Mouse (Mus musculus) retina, embryonic 14.5 days (tissue): Measurements from ENCODE around the gene Pitpnm1.

Source experiments
- DNase-seq: peaks from one replicate; pipeline ENCODE4 v3.0.0-alpha.2; 2015; ENCODE audit warnings: low spot score

Pitpnm1 gene

DNA sequence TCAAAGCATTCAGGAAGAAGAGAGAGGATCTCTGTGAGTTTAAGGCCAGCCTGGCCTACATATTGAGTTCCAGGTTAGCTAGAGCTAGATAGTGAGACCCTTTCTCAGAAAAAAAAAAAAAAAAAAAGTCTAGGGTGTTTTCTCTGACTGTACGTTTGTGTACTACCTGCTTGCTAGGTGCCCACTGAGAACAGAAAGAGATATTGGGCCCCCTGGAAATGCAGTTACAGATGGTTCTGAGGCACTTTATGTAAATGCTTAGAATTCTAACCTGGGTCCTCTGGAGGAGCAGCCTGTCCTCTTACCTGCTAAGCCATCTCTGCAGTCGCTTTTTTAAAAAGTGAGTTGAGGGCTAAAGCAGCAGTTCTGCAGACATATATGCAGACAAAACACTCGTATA is 4.0 kb upstream of the Pitpnm1 start:
- no peak for DNase-seq

DNA sequence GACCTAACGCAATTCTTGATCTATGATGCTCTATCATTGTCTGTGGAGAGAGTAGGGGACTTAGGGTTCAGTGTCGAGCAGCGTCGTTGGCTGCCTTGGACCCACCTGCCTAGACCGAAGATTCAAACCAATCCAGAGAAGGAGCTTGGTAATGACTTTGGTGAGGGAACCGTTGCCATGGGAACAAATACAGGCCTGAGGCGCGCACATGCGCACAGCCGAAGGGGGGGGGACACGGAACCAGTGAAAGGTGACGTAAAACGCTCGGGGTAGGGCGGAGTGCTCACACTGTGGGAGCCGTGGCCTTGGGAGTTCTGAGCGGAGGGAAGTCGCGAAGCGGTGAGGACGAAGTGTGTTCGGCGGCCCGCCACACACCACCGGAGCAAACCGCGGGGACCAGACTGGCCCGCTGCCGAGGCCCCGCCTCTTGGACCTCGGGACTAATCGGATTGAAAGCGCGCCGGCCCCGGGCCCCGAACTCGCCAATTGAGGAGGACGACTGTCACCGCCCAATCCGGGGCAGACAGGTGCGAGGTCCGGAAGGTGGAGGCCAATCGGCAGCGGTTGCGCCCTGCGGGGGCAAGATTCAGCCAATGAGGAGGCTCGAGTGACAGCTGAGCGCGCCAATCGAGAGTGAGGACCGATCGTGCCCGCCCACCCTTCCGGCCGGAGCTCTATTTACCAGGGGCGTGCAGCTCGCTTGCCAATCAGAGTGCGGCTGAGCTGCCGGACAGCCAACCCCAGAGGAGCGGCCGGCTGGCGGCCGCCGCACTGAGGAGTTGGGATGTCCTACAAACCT is 3.0 kb upstream of the Pitpnm1 start, which contains the start of gene Cdk2ap2:
Gene Cdk2ap2, plus strand, starts transcription at position 541 of the 799 bp plus-strand sequence.
- peak; percentile 100 for DNase-seq

DNA sequence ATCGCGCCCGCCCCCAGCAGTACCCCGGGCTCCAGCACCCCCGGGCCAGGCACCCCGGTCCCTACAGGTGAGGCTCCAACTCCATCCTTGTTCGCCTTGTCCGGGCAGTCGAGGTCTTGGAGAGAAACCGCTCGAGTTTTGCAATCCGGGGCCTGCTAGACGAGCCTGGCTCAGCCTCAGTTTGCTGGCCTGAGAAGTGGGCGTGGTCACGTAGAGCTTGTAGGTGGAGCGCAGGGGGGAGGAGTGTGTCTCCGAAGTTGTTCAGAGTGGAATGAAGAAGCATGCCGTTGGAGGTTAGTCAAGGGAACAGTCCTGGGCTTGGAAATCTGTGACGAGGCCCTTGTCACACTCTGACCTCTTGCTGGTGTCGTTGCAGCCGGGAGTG is 2.4 kb upstream of the Pitpnm1 start:
- DNase-seq: no peak

DNA sequence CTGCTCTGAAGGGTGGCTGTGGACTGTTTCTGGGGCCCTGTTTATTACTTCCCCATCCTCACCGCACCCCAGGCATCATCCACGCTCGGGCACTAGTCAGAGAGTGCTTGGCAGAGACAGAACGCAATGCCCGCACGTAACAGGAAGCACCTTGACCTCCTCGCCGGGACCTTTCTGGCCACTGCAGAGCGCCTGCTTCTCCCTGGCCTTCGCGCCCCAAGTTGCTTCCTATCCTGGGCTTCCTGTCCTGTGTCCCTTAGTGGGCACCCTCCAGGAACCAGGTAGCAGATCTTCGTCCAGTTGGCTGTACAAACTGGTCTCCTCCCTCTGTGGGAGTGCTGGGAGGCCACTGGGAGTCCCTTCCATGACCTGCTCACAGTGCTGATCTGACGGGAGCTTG is 1.4 kb upstream of the Pitpnm1 start:
- DNase-seq: no peak

DNA sequence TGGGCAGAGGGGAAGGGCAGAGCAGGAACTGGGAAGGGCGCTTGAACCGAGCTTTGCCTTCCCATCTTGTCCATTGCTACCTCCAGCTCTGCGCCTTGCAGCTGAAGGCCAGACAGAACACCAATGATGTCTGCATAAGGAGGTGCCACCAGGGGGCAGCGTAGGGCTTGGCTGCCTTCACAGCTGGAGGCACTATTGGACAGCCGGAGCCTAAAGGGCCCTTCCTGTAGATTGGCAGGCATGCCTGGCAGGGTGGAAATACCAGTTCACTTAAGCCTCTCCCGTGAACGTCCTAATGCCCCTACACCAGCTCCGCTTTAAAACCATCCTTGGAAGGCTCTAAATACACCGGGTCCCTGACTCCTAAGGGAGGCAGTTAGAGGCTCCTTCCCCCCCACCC is 742 bp upstream of the Pitpnm1 start:
- DNase-seq: peak; percentile 98

DNA sequence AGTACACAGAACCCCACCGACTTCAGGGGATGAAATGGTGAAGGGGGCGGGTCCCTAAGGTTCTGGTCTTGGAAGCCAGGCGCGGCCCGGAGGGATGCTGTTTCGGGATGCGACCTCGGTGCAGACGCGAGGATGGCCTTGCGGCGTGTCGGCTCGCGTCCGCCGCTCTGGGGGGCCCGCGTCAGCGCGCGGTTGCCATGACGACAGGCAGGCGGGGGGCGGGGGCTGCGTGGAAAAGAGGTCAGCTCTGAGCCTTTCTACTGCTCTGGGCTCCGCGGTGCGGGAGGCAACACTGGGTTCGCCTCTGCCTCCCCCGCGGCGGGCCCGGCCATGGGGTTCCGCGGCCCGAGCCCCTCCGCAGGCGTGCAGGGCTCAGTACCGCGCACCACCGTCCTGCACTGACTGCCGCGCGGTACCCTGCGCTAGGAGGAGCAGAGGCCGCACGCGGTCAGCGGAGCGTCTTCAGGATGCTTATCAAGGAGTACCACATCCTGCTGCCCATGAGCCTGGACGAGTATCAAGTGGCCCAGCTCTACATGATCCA is 992 bp downstream of the Pitpnm1 start:
- peak; percentile 83 for DNase-seq

DNA sequence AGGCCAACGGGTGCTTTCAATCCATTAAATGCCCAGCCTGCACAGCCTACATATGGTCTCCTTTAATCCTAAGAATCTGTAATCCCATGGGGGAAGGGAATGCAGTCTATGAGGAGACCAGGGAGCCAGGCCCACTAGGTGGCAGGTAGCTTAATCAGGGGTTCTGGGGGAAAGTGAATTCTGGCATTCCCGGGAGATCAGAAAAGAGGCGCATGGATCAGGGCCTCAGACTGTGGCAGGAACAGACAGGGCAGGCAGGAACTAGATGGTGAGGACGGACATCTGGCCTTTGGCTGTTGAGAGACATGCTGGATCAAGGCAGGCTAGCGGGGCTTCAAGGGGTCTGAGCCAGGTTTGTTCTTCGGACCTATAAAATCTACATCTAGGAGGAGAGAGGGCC is 1.7 kb downstream of the Pitpnm1 start:
- DNase-seq: peak; percentile 62

DNA sequence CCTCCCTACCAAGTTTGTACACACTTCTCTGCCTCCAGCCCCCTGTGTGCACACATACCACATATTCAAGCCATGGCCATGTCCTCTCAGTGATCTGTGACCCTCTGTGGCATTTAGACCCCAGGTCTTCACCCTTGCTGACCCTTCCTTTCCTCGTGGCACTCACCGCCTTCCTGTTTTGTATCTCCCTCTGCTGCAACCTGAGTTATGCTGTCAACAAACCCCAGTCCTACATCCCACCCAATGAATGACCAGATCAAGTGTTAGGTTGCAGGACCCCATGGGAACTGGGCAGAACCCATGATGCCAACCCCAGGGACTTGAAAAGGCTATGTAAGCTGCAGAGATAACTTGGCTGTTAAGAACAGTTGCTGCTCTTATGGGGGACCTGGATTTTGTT is 2.3 kb downstream of the Pitpnm1 start:
- no peak for DNase-seq

DNA sequence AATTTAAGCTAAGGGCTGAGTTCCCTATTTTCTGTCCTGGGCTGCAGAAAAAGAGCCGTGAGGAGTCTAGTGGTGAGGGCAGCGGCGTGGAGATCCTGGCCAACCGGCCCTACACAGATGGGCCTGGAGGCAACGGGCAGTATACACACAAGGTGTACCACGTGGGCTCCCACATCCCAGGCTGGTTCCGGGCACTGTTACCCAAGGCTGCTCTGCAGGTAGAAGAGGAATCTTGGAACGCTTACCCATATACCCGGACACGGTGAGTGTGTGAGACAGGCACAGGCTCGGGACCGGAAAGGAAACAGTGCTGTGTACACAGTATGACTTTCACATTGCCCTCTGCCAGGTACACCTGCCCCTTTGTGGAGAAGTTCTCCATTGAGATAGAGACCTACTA is 2.8 kb downstream of the Pitpnm1 start:
- DNase-seq: no peak

DNA sequence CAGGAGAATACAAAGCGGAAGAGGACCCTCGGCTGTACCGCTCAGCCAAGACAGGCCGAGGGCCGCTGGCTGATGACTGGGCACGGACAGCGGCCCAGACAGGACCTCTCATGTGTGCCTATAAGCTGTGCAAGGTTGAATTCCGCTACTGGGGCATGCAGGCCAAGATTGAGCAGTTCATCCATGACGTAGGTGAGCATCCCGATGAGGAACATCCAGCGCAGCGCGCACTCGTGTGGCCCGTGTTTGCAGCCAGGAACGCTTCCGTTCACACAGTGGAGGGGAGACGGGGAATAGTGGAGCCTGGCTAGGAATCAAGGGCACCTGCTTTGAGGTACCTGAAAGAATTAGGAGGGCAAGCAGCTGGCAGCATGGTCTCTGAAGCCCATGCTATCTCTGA is 3.5 kb downstream of the Pitpnm1 start:
- DNase-seq: no peak

DNA sequence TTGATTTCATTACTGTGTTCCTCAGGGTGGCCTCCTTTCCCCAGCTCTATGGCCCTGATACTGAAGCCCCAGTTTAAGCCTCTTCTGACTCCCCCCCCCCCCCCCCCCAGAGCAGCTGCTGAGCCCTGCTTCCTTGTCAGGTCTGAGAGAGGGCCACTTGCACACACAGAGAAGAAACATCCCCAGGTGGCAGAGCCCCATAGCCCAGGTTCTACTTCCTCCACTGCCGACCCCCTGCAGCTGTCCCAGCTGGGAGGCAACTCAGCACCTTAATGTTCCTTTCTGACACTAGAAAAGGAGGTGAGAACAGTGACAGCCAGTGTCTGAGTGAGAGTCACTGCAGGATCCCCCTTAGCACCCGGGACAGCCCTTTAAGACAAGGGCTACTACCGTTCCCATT is 4.0 kb downstream of the Pitpnm1 start:
- DNase-seq: no peak

DNA sequence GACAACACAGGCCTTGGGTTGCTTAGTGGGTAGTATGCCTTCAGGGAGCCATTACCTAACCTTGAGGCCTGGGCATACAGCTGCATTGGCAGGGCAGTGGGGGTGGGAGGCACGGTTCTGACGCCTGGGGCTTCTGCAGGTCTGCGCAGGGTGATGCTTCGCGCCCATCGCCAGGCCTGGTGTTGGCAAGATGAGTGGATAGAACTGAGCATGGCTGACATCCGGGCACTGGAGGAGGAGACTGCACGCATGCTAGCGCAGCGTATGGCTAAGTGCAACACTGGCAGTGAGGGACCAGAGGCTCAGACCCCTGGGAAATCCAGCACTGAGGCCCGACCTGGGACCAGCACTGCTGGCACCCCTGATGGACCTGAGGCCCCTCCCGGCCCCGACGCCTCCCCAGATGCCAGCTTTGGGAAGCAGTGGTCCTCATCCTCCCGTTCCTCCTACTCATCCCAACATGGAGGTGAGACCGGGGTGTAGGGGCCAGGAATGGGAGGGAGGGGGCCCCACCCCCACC is 4.9 kb downstream of the Pitpnm1 start:
- DNase-seq: no peak

DNA sequence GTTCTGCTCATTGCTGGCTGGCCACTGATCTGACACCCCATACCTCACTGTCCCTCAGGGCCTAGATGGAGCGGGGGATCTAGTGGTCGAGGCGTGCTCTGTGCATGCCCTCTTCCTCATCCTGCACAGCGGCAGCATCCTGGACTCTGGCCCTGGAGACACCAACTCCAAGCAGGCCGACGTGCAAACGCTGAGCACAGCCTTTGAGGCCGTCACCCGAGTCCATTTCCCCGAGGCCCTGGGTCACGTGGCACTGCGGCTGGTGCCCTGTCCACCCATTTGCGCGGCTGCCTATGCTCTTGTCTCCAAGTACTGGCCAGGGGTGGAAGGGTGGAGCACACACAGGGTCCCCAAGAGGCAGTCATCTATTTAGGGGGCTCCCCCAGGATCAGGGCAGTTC is 6.9 kb downstream of the Pitpnm1 start:
- DNase-seq: no peak

DNA sequence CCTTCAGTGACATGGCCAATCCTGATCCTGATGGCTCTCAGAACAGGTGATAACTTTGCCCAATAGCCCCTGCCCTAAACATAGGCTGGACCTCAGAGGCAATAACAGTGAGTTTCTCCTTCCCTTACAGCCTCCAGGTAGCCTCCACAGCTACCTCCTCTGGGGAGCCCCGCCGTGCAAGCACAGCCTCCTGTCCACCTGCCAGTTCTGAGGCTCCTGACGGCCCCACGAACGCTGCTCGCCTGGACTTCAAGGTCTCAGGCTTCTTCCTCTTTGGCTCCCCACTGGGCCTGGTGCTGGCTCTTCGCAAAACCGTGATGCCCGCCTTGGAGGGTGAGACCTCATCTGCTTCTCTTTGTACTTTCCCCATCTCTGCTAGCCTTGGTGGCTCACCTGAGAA is 8.7 kb downstream of the Pitpnm1 start:
- DNase-seq: no peak

DNA sequence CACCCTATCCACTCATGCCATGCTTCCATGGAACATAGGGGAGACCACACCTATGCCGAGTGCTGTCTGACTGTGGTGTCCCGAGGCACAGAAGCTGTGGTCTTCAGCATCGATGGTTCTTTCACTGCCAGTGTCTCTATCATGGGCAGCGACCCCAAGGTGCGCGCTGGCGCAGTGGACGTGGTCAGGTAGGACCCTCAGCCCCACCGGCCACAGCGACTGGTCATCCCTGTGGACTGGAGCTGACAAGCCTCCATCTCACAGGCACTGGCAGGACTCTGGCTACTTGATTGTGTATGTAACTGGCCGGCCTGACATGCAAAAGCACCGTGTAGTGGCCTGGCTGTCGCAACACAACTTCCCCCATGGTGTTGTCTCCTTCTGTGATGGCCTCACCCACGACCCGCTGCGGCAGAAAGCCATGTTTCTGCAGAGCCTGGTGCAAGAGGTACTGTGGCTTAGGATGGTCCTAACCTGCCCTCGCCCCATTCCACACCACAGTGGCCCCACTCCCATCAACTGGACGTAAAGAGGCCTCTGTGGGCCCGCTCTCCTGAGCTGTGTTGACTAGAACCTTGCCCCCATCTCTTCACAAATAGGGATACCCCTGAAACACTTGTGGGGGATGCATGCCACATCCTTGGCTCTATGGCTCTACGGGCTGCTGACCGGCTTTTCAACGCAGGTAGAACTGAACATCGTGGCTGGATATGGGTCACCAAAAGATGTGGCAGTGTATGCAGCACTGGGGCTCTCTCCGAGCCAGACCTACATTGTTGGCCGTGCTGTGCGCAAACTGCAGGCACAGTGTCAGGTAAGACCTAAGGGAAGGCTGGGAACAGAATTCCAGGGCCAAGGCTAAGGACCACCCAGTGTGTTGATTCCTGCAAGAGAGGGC is 12.5 kb downstream of the Pitpnm1 start:
- DNase-seq: no peak

DNA sequence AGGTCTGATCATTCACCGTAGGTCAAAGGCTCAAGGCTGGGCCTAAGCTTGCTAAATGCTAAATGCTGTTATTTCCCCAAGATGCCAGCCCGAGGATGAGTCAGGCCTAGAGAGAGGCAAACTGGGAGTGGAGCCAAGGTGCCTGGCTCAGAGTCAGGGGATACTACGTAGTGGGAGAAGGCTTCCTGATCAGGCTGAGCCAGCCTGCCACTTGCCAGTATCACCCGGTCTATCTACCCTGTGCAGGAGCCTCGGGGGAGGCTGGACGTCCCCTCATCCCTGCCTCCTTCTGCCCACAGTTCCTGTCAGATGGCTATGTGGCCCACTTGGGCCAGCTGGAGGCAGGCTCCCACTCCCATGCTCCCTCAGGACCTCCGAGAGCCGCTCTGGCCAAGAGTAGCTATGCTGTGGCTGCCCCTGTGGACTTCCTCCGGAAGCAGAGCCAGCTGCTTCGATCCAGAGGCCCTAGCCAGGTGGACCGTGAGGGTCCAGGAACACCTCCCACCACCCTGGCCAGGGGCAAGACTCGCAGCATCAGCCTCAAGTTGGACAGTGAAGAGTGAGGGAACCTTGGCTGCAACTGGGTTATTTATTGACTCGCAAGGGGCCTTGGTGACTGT is 13.5 kb downstream of the Pitpnm1 start:
- DNase-seq: no peak

DNA sequence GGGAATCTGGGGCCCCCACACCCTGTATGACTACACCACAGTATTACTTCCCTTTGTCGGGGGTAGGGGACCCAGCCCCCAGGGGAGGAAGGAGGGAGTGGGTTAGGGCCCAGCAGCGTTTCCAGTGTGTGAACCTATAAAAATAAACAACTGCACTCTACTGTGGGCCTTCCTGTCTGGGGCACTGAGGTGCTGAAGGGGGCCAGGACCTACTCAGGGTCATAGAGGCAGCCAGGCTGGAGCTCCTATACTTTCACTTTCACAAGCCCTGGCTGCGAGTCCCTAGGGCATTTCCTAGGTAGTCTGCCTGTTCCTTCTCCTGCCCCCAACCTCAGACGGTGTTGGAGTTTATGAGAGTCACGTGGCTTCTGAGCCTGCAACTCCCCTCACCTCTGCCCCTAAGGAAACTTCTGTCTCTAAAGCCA is 14.0 kb downstream of the Pitpnm1 start:
- no peak for DNase-seq

DNA sequence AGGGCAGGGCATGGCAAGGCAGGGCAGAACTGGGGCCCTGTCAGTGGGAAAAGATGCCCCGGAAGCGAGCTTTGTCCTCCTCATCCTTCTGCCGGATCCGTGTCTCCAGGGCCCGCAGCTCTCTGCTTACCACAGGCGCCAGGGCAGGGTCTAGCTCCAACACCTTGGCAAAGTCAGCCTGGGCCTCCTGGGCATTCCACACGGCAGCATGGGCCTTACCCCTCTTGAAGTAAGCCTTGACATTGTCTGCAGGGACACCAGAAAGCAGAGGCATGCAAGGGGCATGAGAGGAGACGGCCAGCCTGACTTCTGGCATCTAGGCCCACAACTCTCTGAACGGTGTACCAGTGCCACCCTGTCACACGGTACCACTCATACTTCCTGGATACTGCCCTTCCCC is 14.8 kb downstream of the Pitpnm1 start:
- DNase-seq: no peak

DNA sequence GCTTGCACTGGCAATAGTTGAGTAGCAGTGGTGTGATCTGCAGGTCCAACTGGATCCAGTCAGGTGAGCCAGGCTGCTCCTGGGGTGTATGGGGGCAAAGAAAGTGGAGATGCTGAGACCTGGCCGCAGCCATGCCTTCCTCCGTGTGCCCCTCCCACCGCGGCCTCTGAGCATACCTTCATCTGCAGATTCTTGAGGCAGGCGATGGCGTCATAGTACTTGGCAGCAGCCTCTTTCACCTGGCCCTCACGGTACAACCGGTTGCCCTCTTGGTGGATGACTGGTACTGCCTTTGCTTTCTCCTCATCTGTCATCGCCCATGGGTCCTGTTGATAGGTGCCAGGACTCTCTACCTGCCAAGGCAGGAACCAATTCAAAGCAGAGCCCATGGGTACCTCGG is 15.3 kb downstream of the Pitpnm1 start:
- no peak for DNase-seq

DNA sequence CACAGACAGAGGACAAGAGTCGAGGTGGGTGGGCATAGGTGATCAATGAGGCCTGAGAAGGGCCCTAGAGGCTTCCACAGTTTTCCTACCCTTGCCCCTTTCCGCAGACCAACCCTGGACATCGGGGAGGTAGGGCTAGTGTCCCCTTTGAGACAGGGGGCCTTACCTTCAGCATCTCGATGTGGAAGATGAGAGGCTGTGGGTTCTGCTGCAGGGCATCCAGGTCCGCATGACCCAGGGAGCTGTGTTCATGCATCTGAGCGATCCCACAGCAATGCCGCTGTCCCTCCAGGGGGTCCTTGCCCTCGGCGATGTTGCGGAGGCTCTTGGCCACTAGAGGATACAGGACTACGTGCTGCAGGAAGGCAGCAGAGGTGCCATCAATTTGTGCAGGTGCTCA is 16.0 kb downstream of the Pitpnm1 start:
- DNase-seq: no peak

DNA sequence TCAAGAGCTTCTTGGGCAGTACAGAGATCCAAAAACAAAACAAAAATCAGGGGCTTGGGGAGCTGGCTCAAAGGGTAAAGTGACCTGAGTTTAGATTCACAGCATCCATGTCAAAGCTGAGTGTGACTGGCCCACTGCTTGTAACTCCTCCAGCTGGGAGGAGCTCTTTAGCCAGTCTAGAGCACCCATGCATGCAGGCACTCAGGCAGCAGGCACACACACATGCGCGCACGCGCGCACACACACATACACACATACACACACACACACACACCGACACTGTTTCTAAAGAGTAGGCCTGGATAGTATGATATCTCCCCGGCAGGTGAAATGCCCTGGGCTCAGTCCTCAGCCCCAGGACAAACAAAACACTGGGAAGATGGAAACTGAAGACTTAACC is 17.2 kb downstream of the Pitpnm1 start:
- no peak for DNase-seq

DNA sequence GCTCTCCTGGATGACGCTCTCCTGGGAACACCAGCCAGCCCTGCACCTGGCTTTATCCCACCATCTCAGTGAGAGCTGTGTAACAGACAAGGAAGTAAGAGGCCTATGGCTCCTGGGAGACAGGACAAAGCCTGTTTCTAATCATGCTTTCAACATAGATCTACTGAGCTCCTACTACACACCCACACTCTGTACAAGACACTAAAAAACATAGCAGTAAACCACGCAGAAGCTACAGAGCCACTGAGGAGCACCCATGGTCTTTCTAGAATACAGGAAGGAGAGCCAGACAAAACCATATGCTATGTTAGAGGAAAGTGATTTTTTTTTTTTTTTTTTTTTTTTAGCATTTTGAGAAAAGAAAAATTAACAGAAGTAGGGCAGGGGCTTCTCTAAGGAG is 18.6 kb downstream of the Pitpnm1 start:
- DNase-seq: no peak
